Mouse (Mus musculus) thymus, postnatal 25 days (tissue): ENCODE results near the gene Focad.

Experiments used
- DNase-seq: peaks from one replicate; pipeline ENCODE4 v3.0.0; 2022

Gene Focad

DNA sequence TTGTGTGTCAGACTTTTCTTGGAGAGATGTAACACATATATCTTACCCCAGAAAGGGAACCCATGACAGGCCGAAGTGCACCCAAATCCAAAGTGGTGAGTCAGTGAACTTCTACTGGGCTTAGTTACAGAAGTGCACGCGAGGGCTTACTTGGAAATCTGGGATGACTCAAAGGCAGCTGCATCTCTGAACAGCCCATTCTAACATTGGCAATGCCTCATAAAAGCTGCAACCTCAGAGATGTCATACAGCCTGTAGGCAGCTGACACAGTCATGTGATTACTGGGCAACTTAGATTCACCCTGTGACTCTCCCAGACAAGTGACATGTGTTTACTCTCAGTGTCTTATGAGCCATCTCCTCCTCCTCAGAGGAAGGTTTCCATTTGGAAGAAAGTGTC, 119.5 kb downstream of the Focad start:
- no peak for DNase-seq

- DNase-seq, result no peak
Observed at GRCm38 (mm10) chr4:88218286-88218685, 123.9 kb downstream of the Focad start.

DNA sequence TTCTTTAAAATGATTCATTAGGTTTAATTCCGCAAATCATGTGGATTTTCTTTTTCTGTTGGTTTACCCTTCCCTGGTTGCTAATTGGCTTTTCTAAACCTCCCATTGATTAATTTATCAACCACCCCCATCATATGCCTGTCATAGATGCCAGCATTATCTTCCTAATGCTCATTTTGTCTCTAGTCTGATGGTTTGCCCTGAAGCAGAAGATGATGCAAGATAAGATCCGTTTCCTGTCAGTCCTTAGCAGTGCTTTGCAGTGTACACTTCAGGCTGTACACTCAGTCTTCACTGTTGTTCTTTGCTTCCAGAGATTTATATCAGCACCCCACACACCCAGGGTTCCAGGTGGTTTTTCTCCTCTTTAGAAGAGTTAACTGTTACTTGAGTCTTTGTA, 124.4 kb downstream of the Focad start:
- no peak for DNase-seq

GRCm38 (mm10) chr4:88231375-88231774, 136.9 kb downstream of the Focad start:
- DNase-seq, result no peak

- DNase-seq, result no peak
Observed at GRCm38 (mm10) chr4:88235941-88236340, 141.5 kb downstream of the Focad start.

GRCm38 (mm10) chr4:88236926-88237756, 142.7 kb downstream of the Focad start:
- DNase-seq, result no peak

- no peak for DNase-seq
Observed at GRCm38 (mm10) chr4:88238351-88238750, 143.9 kb downstream of the Focad start.

- DNase-seq, result no peak
Observed at GRCm38 (mm10) chr4:88243834-88244233, 149.4 kb downstream of the Focad start.

GRCm38 (mm10) chr4:88245494-88245893, 151.1 kb downstream of the Focad start:
- DNase-seq, result no peak

DNA sequence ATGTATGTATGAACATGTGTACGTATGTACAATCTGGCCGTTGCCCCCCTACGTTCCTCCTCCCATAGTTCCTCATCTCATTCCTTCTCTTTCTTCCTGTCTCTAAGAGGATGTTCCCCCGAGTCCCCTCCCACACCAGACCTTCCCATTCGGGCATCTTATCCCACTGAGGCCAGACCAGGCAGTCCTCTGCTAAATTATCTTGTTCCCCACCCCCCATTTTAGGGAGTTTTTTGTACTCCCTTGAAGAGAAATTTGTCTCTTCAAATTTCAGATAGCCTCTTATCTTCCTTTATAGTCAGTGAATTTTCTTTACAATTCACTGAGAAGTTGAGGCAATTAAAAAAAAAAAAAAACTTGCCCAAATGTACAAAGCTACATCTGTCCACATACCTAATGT, 166.9 kb downstream of the Focad start:
- no peak for DNase-seq

- DNase-seq, result no peak
Observed at GRCm38 (mm10) chr4:88264536-88264935, 170.1 kb downstream of the Focad start.

DNA sequence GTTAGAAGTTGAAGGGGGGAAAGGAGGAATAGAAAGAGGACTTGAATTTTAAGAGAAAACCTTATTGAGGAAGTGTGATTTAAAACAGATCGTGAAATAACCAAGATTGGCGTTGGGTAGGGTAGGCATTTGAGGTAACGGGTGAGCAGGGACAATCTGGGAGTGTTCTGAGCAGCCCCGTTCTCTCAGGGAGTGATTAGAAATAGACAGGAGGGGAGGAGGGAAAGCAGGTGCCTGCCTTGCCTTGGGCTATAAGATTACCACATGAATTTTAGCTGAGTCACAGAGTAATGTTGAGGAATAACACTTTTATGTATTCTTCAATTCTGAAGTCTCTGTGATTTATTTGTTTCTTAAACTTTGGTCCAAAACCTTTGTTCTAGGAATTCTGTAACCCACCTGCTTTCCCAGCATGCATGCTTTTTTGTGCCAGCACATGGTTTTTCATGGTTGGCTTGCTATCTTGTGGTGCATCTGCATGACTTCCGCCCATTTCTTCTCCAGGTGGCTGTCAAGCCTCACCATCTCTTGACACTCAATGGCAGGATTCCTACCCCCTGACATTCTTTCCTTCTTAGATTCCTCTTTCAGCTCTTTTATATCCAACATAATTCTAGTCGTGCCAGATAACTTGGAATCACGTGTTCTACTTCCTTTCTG, 176.1 kb downstream of the Focad start:
- peak; percentile 30 for DNase-seq

DNA sequence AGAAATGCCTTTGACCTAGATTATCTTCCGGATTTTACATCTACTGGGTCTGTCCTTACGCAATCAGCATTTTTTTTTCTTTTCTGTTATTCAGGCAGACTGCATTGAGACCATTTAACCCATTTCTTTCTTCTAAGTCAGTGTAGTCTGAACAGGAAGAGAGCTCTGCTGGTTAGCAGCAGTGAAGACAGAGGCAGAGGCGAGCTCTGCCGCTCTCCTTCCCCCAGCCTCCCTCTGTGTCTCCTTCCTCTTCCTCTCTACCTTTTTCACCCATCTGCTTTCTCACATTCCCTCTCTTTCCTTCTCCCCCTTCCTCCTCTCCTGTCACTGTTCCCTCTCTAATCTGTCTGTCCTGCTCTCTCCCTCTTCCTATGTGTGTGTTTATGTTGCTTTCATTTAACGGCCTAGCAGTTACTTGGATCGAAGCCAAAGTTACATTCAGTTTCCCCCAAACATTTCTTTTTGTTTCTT, 181.2 kb downstream of the Focad start:
- peak; percentile 32 for DNase-seq

DNA sequence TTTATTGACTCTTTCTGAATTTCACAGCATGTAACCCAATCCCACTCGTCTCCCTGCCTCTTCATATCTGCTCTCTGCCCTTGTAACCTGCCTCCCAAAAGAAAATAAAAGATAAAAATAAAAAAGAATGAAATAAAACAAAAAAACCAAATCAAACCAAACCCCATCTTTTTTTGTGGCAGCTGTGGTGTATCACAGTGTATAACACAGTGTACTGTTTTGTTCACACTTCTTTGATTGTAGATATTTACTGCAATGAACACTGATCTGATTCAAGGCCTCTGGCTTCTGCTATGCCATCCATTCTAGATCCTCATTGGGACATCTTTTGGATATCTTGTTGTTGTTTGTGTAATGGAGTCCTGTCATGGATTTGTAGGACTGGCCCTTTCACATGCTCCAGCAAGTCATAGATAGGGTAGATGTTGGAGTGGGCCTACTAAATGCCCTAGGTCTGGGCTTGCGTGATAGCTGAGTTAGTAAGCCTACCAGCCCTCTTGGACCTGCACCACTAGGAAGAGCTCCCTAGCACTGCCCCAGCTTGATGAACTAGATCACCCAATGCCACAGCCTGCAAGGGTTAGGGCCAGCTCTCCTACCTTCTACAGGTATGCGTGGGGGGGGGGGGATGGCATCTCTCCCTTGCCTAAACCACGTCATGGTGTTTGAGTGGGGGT, 181.8 kb downstream of the Focad start:
- DNase-seq, result no peak

DNA sequence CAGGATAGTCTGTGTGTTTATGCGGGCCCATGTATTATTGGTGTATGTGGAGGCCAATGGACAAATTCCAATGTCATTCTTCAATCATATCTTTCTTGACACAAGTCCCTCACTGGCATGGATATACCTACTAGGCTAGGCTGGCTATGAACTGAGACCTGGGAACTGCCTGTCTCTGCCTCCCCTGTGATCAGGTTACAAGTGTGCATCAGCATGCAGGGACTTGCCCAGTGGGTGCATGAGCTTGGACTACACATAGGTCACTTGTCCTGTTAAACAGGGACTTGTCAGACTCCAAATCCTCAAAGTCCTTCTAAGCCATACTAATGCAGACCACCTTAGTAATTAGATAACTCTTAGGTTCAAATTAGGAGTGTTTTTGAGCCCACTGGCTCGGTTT, 184.1 kb downstream of the Focad start:
- no peak for DNase-seq

- peak; percentile 36 for DNase-seq
Observed at GRCm38 (mm10) chr4:88280536-88280935, 186.1 kb downstream of the Focad start.

DNA sequence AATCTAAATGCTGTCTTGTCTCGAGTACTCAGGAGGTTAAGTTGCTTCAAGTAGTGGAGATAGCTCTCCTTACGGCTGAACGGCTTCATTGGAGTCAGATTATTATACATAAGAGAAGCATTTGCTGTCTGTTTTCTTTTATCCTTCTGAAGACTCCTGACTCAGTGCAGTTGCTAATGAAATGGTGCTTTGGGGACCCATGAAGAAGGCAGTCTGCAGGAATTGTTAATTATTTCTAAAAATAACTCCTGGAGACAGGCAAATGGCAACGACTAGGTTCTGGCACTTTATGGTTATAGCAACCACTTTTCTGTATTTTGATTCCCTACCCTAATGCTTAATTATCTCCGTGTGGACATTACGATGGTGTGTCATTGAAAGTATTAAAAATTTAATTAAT, 201.1 kb downstream of the Focad start:
- DNase-seq, result no peak

GRCm38 (mm10) chr4:88299551-88299950, 205.1 kb downstream of the Focad start:
- DNase-seq, result no peak

DNA sequence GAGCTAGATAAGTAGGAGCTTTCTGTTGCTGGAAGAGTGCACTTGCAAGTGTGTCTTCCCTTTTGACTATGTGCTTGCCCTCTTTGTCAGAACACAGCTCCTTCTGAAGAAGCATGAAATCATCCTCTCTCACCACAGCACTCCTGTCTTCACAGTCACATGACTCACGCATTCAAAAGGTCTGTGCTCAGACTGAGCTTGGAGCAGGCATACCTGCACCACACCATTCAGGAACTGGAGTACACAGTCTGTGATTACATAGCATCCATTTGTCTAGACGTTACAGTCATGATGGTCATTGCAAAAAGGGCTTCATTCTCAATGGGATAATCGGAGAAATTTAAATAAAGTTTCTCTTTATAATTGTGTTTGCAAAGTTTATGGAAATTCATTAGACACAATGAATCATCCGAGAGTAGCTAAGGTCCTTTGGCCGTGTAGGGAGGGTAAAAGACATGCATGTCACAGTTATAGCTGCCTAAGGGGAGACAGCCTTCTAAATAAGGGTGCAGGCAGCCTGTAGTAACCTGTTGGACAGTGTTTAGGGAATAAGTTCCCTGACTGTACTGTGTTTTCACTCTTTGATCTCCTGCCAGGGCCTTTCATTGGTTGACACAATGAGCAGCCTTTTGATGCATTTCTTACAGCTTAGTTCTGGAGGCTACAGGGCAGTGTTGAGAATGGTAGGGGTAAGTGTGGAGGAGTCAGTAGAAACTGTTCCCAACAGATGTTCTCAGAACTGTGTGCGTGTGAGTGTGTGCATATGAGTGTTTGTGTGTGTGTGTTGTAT, 206.6 kb downstream of the Focad start:
- DNase-seq, result peak; percentile 6

- DNase-seq, result no peak
Observed at GRCm38 (mm10) chr4:88302291-88302690, 207.9 kb downstream of the Focad start.

- no peak for DNase-seq
Observed at GRCm38 (mm10) chr4:88307691-88308090, 213.3 kb downstream of the Focad start.

GRCm38 (mm10) chr4:88308342-88309116, 214.1 kb downstream of the Focad start:
- DNase-seq, result no peak
